In genomic region chr2:118728337-118728736, GRCm38 (mm10) we compare ENCODE assay signal across 7 mouse cellular contexts. TPM values are rescaled to one million over a fixed set of nuclear protein-coding genes. Genes with fewer than 3 reads are reported as not detected.
DNase-seq lines count a peak whose midpoint lies in the region; ATAC-seq and TF ChIP-seq lines count a peak whose summit lies in the region.

TSS of gene Plcb2 (minus strand) at chr2:118728438.

- H3K27ac ChIP-seq in intestine, postnatal 0 days (ENCODE audit: low read depth, low read length), result peak within 1 kb of the TSS; percentile 28
- peak within 1 kb of the TSS; percentile 87 for H3K27ac ChIP-seq in macrophage
- no peak within 1 kb of the TSS for H3K27ac ChIP-seq in cerebellum, adult 2 months (ENCODE audit: insufficient read depth, low read length)

- no peak for TF ChIP-seq CTCF in intestine, postnatal 0 days (IDR thresholded peaks at IDR 0.05; ENCODE audit: low read depth)
- no peak for TF ChIP-seq CTCF in cerebellum, adult 2 months (IDR thresholded peaks at IDR 0.05; ENCODE audit: borderline replicate concordance, insufficient read depth, low read depth, low read length)

- H3K4me3 ChIP-seq in intestine, postnatal 0 days (ENCODE audit: low read depth, low read length), result no peak within 1 kb of the TSS
- peak within 1 kb of the TSS; percentile 59 for H3K4me3 ChIP-seq in macrophage (ENCODE audit: inconsistent target)
- H3K4me3 ChIP-seq in cerebellum, adult 2 months (replicated peaks; ENCODE audit: insufficient read depth, low read depth, low read length), result no peak within 1 kb of the TSS

- no peak within 1 kb of the TSS for H3K9ac ChIP-seq in intestine, postnatal 0 days (ENCODE audit: low read depth, low read length)

- peak; percentile 17 for DNase-seq in urinary bladder, adult 2 months (ENCODE audit: low spot score)
- DNase-seq in urinary bladder, adult 18-20 months (ENCODE audit: low spot score in 2 of 2), result no peak
- DNase-seq in cerebellum, adult 2 months, result no peak
- no peak for DNase-seq in retina, postnatal 1 day
- no peak for DNase-seq in frontal cortex, postnatal 10 days (ENCODE audit: low spot score in 2 of 2)

- TF ChIP-seq POLR2A in cerebellum, adult 2 months (IDR thresholded peaks at IDR 0.05; ENCODE audit: borderline replicate concordance, insufficient read depth, low read length), result no peak

- H3K4me2 ChIP-seq in intestine, postnatal 0 days (replicated peaks; ENCODE audit: low read depth), result peak within 1 kb of the TSS; percentile 44

- peaks cover 15% of the 10 kb centered on the region; the same call in 1 of the 2 replicates for H3K79me2 ChIP-seq in macrophage (ENCODE audit: inconsistent target)

- ATAC-seq in intestine, postnatal 0 days, result no peak; the same call in 1 of the 2 replicates

- H3K9me3 ChIP-seq in intestine, postnatal 0 days (ENCODE audit: control insufficient read depth), result no peaks in the 10 kb centered on the region

- H3K27me3 ChIP-seq in intestine, postnatal 0 days (replicated peaks; ENCODE audit: control insufficient read depth, insufficient read depth, low read length), result peaks cover 4% of the 10 kb centered on the region; the same call in 1 of the 2 replicates
- no peaks in the 10 kb centered on the region for H3K27me3 ChIP-seq in cerebellum, adult 2 months (ENCODE audit: control insufficient read depth, insufficient read depth, low read length)

- no peaks in the 10 kb centered on the region for H3K4me1 ChIP-seq in intestine, postnatal 0 days (replicated peaks; ENCODE audit: control insufficient read depth, insufficient read depth, low read length)
- H3K4me1 ChIP-seq in cerebellum, adult 2 months (ENCODE audit: control insufficient read depth, insufficient read depth, low read length), result no peaks in the 10 kb centered on the region

- WGBS in intestine, postnatal 0 days, result 22% methylated on average over 6 of the region's 7 CpGs
- 3% methylated on average over 6 of the region's 7 CpGs for WGBS in macrophage (ENCODE audit: missing documents)
- 37% methylated on average over 7 of the region's 7 CpGs for WGBS in cerebellum, adult 2 months

- no peaks in the 10 kb centered on the region for H3K36me3 ChIP-seq in intestine, postnatal 0 days (ENCODE audit: control insufficient read depth, insufficient read depth)
- peaks cover 13% of the 10 kb centered on the region; the same call in 1 of the 2 replicates for H3K36me3 ChIP-seq in macrophage (ENCODE audit: inconsistent target)

RNA-seq across cellular contexts. Expression of gene Plcb2, which starts in this region (rescaled TPM):
- 2.6 and 3.0 TPM in 2 replicates for polyA plus RNA-seq in urinary bladder, adult 2 months (2012; rRNA removed)
- 0.59 and 0.76 TPM in 2 replicates for polyA plus RNA-seq in intestine, postnatal 0 days (2015; fragmentation: Nextera tagmentation; extraction: Ambion mirVana)
- total RNA-seq in macrophage (2018; cell fraction: chromatin; rRNA removed), result 100 to 1,000 TPM in 15 of 26 experiments, 10 to 100 TPM in 11; 17.9 to 154 (median 104) TPM
- 10 to 100 TPM; 10.9 to 22.0 (median 15.2) TPM for total RNA-seq in macrophage (2018; cell fraction: cytosol; rRNA removed)
- 10 to 100 TPM; 21.3 to 97.0 (median 53.3) TPM for total RNA-seq in macrophage (2018; cell fraction: nucleus; rRNA removed)
- 9.8 to 23.1 TPM (median 22.2 TPM) in 3 replicates for polyA plus RNA-seq in macrophage (2018)
- polyA plus RNA-seq in cerebellum, adult 2 months (2012; rRNA removed), result 0.86 and 0.97 TPM in 2 replicates
